Mouse (Mus musculus) bone marrow, adult 2 months (tissue): ENCODE results near the gene Per1.

Experiments
- CTCF ChIP-seq: fragments of 200-500 bp; IDR thresholded peaks from 2 replicates; pipeline ENCODE4 v1.5.1; 2011; ENCODE audit warnings: low read length, control low read depth; ENCODE audit not compliant: control insufficient read depth, insufficient read depth
- POLR2A ChIP-seq: fragments of 200-500 bp; IDR thresholded peaks from 2 replicates; pipeline ENCODE4 v1.6.1; 2011; ENCODE audit warnings: low read depth, mild to moderate bottlenecking, control low read depth, low read length, borderline replicate concordance; ENCODE audit not compliant: control insufficient read depth

DNA sequence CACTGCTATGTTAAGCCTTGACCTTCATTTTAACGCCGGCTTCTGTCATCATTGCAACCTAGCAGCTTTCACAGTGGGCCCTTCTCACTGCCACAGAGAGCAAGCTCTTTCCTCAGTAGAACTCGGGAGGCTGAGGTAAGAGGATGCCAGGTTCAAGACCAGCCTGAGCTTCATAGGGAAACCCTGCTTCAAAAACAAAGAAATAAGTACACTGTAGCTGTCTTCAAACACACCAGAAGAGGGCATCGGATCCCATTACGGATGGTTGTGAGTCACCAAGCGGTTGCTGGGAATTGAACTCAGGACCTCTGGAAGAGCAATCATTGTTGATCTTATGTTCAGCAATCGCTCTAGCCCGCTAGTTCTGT lies 14.2 kb upstream of the Per1 start:
- TF ChIP-seq CTCF (no peak), POLR2A (no peak)
